Mouse (Mus musculus) liver, embryonic 14.5 days (tissue): Measurements from ENCODE around the gene Apba3. TPM values are rescaled to one million over a fixed set of nuclear protein-coding genes. Genes with fewer than 3 reads are reported as not detected.

Experiments used
- ATAC-seq: fragments of 200-750 bp; cut with Nextera tagmentation; 2 replicates; pipeline ENCODE4 v1.8.0; 2017; ENCODE audit warnings: moderate number of reproducible peaks, mild to moderate bottlenecking, moderate library complexity; ENCODE audit not compliant: insufficient read depth
- DNase-seq, 3 experiments: peaks; one replicate each; pipeline ENCODE4 v3.0.0-alpha.2; 2012 to 2013; ENCODE audit warnings: low read depth in 3 of 3, low spot score in 3 of 3
- H3K27ac ChIP-seq: fragments of 300-500 bp; sonication (generic); 2 replicates; pipeline ENCODE4 v1.5.1; 2014; ENCODE audit warnings: moderate library complexity, mild to moderate bottlenecking, control low read depth, inconsistent platforms
- H3K27me3 ChIP-seq: fragments of 300-500 bp; sonication (generic); 2 replicates; pipeline ENCODE4 v1.6.1; 2014; ENCODE audit warnings: mild to moderate bottlenecking, low read length, moderate library complexity; ENCODE audit not compliant: control insufficient read depth, insufficient read depth
- H3K36me3 ChIP-seq: fragments of 300-500 bp; sonication (generic); replicated peaks from 2 replicates; pipeline ENCODE4 v1.6.1; 2014; ENCODE audit warnings: low read depth; ENCODE audit not compliant: control insufficient read depth, insufficient read depth
- H3K4me1 ChIP-seq, 2 experiments: fragments of 200-500 bp in 1 of 2; fragments of 300-500 bp in 1 of 2; sonication (generic) in 1 of 2; replicated peaks; 2 replicates each; pipeline ENCODE4 v1.6.1; 2012 to 2014; ENCODE audit warnings: antibody characterized with exemption in 1 of 2, inconsistent platforms in 1 of 2, low read length in 1 of 2; ENCODE audit not compliant: control insufficient read depth in 2 of 2, insufficient read depth in 2 of 2
- H3K4me2 ChIP-seq: fragments of 300-500 bp; sonication (generic); 2 replicates; pipeline ENCODE4 v1.6.1; 2014; ENCODE audit warnings: low read depth, mild to moderate bottlenecking, control low read depth, moderate library complexity
- H3K4me3 ChIP-seq, 2 experiments: fragments of 200-500 bp in 1 of 2; fragments of 300-500 bp in 1 of 2; sonication (generic) in 1 of 2; 2 replicates each; pipeline ENCODE4 v1.5.1; 2012 to 2014; ENCODE audit warnings: low read depth in 2 of 2, low read length in 2 of 2, mild to moderate bottlenecking in 2 of 2, control low read depth in 1 of 2, inconsistent platforms in 1 of 2, moderate library complexity in 1 of 2; ENCODE audit not compliant: insufficient read depth in 1 of 2
- H3K9ac ChIP-seq: fragments of 300-500 bp; sonication (generic); replicated peaks from 2 replicates; pipeline ENCODE4 v1.6.1; 2014; ENCODE audit warnings: mild to moderate bottlenecking, control low read depth, moderate library complexity
- H3K9me3 ChIP-seq: fragments of 300-500 bp; sonication (generic); 2 replicates; pipeline ENCODE4 v1.6.1; 2016; ENCODE audit warnings: low read length, mixed read lengths; ENCODE audit not compliant: control insufficient read depth
- CTCF ChIP-seq: IDR thresholded peaks from 2 replicates; pipeline ENCODE4 v1.5.1; 2016; ENCODE audit warnings: antibody characterized with exemption, low read depth, control low read depth
- EP300 ChIP-seq: IDR thresholded peaks from 2 replicates; pipeline ENCODE4 v1.6.1; 2016; ENCODE audit warnings: antibody characterized with exemption, low read depth
- WGBS: fragments of 180-500 bp; shearing (Covaris S2); extraction: QIAGEN DNeasy Blood & Tissue Kit; methylation state at CpG from one replicate; pipeline ENCODE4 v1.1.7; 2014; ENCODE audit not compliant: insufficient replicate concordance; 5-methylcytosine and 5-hydroxymethylcytosine counted together
- polyA plus RNA-seq, 2 experiments: library from polyadenylated mRNA; depleted of rRNA in 1 of 2; stranded (reverse) in 1 of 2; unstranded in 1 of 2; fragments of >200 nt; fragmentation: Nextera tagmentation in 1 of 2; extraction: Ambion mirVana in 1 of 2; gene quantifications; 2 replicates each; pipeline versions ENCODE4 v1.2.1 to v1.2.3; 2012 to 2014

Gene Apba3
- polyA plus RNA-seq, 2 experiments = 14.3 to 15.7 TPM

DNA sequence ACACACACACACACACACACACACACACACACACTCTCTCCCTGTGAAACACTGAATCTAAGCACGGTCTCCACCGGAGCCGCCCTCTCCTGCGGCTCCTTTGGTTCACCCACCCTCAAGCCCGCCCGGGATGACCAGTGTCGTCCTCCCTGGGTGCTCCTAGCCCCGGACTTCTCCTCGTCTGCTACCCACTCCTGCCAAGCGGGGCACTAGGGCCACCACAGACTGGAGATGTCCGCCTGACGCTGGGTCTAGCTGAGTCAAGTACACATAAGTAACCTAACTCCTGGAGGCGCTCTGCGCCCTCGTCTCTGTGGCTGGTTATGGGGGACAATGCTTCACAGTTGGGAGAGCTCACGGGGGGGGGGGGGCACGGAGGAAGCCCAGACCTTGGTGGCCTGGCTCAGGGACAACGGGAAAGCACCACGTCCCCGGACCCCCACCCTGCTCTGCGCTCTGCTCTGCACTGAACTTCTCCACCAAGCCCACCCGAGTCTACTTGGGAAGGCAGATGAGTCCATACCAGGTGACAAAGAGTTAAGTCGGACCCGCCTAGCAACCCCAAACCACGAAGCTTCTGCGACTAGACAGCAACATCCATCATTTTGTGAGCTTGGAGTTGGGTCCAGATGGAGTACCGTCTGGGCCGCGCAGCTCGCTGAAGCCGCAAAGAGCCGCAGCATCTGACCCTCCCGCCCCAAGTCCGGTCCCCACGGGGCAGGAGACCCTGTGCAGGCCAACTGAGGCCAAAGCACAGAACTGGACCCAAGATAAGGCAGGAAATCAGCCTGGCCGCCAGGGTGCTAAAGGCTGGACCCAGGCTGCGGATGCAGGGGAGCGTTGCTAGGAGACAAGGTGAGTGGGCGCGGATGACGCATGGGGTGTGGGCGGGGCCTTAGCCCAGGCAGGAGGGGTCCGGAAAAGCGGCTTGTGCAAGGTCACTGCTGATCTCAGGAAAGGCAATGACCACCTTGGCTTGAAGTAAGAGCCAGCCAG is 14.0 kb upstream of the Apba3 start, which contains the start of gene Matk:
Matk (plus strand) TSS at position 512 of the 996 bp plus-strand sequence.
- no peaks in the 10 kb centered on the region for H3K4me1 ChIP-seq
- H3K4me2 ChIP-seq = no peak within 1 kb of the TSS
- peaks cover 37% of the 10 kb centered on the region for H3K27me3 ChIP-seq

DNA sequence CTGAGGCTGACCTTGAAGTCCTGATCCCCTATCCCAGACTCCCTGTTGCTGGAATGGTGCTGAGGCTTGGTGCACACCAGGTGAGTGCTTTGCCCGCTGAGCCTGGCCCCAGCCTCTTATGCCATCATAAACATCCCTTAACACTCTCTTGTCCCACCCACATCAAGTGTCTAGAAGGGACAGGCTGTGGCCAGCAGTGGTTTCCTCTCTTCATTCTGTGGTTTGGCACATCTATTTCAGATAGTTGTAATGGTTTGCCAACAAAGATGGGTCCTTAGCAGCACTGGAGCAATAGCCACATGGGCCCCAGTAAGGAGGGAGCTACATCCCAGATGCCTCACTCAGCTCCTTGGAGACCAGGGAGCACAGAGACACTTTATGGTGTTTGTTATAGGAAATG is 11.9 kb upstream of the Apba3 start:
- H3K27me3 ChIP-seq = peaks cover 54% of the 10 kb centered on the region
- H3K9me3 ChIP-seq = no peaks in the 10 kb centered on the region
- H3K27ac ChIP-seq = no peak overlapping the region
- H3K4me3 ChIP-seq = no peak overlapping the region
- WGBS = 7% methylated on average over 1 of the region's 1 CpGs
- TF ChIP-seq CTCF (no peak), EP300 (no peak)
- no peak for ATAC-seq
- no peaks in the 10 kb centered on the region for H3K36me3 ChIP-seq
- no peak overlapping the region for H3K9ac ChIP-seq
- H3K4me2 ChIP-seq = no peak overlapping the region
- DNase-seq = no peak
- H3K4me1 ChIP-seq = no peaks in the 10 kb centered on the region

More for the DNA sequence above, 14.0 kb upstream of the Apba3 start, which contains the start of gene Matk:
- H3K36me3 ChIP-seq = no peaks in the 10 kb centered on the region
- no peak for TF ChIP-seq CTCF
- no peak for TF ChIP-seq EP300
- 15% methylated on average over 43 of the region's 44 CpGs for WGBS
- ATAC-seq (no peak), DNase-seq (no peak)
- H3K9me3 ChIP-seq = no peaks in the 10 kb centered on the region
- H3K4me3 ChIP-seq = no peak within 1 kb of the TSS
- H3K9ac ChIP-seq = no peak within 1 kb of the TSS
- H3K27ac ChIP-seq = no peak within 1 kb of the TSS

DNA sequence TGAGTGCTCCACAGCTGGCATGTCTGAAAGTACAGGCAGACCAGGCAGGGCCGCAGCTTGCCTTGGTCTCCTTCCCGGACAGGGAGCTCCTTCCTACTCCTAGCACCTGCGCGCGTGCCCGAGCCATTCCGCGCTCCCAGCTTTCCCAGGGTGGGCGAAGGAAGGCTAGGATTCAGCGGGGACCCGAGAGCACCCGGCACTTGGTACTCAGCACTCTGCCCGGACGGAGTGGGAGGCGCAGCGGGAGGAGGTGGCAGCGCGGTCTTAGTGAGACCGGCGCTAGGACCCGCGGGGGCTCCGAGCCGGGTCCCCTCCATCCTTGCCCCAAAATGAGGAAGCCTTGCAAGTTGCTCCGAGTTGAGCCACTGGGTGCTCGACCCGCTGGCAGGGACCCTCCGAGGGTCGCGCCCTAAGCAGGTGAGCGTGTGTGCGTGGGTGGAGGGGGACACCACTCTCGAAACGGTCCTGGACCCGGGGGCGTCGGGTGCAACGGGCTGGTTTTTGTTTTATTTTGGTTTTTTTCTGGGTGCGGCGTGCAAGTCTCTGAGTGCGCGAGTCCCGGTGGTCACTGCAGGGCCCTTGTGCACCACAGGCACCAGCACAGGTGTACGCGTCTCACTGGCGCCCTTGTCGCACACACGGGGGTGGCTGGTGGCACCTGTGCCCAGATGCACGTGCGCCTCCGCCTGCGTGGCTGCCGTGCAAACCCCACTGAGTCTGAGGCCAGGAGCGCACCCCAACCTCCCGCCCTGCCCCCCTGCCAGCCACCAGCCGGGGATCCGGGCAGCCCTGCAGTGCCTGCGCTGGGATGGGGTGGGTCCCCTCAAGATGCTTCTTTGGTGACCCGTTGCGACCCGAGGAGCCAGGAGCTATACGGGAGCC is 9.4 kb upstream of the Apba3 start:
- DNase-seq (no peak), ATAC-seq (0 out of 2 replicates have a peak, but pooled peaks have one; percentile 3)
- WGBS = 1% methylated on average over 62 of the region's 62 CpGs
- Histone ChIP-seq H3K4me1 (no peaks in the 10 kb centered on the region), H3K27ac (no peak overlapping the region), H3K9me3 (no peaks in the 10 kb centered on the region), H3K4me3 (peak overlapping the region; percentile 23 to 28; a peak in 3 of 4 replicates), H3K9ac (no peak overlapping the region), H3K27me3 (peaks cover 47% of the 10 kb centered on the region), H3K36me3 (no peaks in the 10 kb centered on the region), H3K4me2 (peak overlapping the region; percentile 56)
- no peak for TF ChIP-seq CTCF
- no peak for TF ChIP-seq EP300

DNA sequence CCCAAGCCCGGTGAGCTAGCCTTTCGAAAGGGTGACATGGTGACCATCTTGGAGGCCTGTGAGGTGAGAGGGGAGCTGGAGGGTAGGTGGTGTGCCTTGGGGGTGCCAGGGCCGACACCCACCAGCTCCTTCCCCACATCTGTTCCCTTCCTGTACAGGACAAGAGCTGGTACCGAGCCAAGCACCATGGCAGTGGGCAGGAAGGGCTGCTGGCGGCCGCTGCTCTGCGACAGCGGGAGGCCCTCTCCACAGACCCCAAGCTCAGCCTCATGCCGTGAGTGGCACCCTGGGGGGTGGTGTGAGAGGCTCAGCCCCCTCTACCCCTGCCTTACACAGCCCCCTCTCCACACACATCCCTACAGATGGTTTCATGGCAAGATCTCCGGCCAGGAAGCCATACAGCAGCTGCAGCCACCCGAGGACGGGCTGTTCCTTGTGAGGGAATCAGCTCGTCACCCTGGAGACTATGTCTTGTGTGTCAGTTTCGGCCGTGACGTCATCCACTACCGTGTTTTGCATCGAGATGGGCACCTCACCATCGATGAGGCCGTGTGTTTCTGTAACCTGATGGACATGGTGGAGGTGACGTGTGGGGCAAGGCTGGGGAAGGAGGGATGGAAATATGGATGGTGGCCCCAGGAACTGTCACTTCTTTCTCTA is 7.4 kb upstream of the Apba3 start:
- no peak for DNase-seq
- no peak overlapping the region for H3K4me2 ChIP-seq
- ATAC-seq = no peak
- H3K36me3 ChIP-seq = peaks cover 2% of the 10 kb centered on the region; the same call in 1 of the 2 replicates
- H3K9ac ChIP-seq = no peak overlapping the region
- H3K27ac ChIP-seq = no peak overlapping the region
- no peaks in the 10 kb centered on the region for H3K9me3 ChIP-seq
- TF ChIP-seq EP300 (no peak), CTCF (no peak)
- H3K4me3 ChIP-seq = no peak overlapping the region
- H3K4me1 ChIP-seq = no peaks in the 10 kb centered on the region
- WGBS = 47% methylated on average over 21 of the region's 21 CpGs
- peaks cover 32% of the 10 kb centered on the region for H3K27me3 ChIP-seq
